Mouse (Mus musculus): ENCODE results near the gene Ethe1.

The Ethe1 gene

GRCm38 (mm10) chr7:24577811-24578210 lies 9.5 kb upstream of the Ethe1 start:
- DNase-seq (ENCODE audit: low spot score): no peak

GRCm38 (mm10) chr7:24584876-24585275 lies 2.5 kb upstream of the Ethe1 start:
- DNase-seq (ENCODE audit: low spot score): no peak

- no peak for DNase-seq (ENCODE audit: low spot score)
Observed at GRCm38 (mm10) chr7:24585995-24586394, 1.3 kb upstream of the Ethe1 start.

GRCm38 (mm10) chr7:24586828-24587227 lies 515 bp upstream of the Ethe1 start:
- no peak for DNase-seq (ENCODE audit: low spot score)

DNA sequence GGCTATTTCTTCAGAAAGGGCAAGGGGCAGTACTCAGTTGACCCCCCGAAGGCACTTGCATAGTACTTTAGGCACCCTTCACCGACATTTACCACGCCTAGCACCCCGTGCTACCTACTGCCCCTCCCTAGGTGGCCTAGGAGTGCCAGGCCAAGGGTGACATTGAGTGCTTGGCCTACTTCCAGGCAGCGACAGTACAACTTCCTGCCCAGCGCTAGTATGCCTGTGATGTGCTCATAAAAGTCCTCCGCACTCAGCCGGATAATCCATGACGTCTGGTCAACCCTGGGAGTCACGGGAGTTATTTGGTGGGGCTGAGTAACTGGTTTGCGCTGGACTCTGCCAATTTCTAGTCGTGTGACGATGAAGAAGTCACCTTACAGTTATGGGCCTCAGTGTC lies 993 bp downstream of the Ethe1 start:
- no peak for DNase-seq (ENCODE audit: low spot score)

DNA sequence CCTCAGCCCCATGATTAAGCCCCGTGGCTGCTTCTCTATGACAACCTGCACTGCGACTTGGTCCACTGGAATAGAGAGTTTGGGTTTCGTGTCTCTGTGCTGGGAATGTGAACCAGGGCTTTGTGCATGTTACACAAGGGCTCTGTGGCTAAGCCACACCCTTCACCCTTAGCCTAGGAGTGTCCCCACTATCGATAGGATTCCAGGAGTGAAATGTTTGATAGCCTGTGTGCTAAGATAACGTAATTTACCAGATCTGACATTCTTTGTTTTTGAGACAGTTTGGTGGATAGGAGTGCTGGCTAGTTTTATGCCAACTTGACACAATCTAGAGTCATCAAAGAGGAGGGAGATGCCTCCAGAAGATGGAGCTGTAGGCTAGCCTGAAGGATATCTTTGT lies 4.4 kb downstream of the Ethe1 start:
- DNase-seq (ENCODE audit: low spot score): no peak

DNA sequence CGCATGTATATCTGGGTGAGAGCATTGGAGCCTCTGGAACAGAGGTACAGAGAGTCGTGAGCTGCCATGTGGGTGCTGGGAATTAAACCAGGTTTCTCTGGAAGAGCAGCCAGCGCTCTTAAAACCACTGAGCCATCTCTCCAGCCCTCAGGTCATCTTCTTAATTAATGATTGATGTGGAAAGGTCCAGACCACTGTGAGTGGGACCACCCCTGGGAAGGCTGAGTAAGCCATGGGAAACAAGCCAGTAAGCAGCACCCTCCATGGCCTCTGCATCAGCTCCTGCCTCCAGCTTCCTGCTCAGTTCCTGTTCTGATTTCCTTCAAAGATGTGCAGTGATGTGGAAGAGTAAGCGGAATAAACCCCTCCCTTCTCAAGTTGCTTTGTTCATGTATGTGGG lies 4.8 kb downstream of the Ethe1 start:
- no peak for DNase-seq (ENCODE audit: low spot score)

DNA sequence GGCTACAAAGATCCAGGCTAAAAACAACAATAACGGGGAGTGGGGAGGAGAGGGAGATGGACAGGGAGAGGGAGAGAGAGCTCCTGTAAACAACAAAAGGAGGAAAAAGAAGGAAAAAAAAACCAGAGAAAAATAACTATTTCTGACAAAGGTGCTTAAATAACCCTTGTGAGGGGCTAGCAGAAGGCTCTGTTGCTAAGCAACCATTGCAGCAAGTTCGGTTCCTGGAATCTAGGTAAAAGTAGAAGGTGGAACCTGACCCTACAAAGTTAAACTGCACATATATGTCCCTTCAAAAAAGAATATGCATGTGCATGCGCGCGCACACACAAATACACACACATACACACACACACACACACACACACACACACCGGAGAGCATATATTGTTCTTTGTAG lies 5.4 kb downstream of the Ethe1 start:
- DNase-seq (ENCODE audit: low spot score): no peak

DNA sequence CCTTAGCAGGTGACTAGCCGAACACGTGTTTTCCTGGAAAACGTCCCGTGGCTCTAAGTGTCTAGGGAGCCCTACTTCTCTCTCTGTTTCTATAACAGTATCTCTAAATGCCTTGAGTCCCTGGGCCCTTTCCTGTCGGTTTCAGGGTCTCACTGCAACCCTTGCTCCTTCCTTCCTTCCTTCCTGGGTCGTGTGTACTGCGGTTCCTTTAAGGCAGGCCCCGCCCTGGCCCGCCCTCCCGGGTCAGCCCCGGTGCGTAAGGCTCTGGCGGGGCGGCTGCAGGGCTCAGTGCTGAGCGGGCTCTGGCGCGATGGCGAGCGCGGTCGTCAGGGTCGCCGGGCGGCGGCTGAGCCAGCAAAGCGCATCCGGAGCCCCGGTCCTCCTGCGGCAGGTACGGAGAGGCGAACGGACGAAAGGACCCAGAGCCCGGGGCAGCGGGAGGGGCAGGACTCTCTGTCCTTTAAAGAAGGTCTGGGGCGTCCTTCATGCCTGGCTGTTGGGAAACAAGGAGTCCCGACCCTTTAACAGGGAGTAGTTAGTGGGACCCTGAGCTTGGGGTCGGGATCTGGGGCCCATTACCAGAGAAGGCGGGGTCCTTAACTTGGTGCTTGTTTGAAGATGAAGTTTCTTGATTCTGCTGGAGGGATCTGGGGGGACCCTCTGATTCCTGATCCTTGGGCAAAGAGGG lies 6.4 kb downstream of the Ethe1 start:
- DNase-seq (ENCODE audit: low spot score): peak; percentile 71

GRCm38 (mm10) chr7:24594309-24594803 lies 7.0 kb downstream of the Ethe1 start:
- no peak for DNase-seq (ENCODE audit: low spot score)

DNA sequence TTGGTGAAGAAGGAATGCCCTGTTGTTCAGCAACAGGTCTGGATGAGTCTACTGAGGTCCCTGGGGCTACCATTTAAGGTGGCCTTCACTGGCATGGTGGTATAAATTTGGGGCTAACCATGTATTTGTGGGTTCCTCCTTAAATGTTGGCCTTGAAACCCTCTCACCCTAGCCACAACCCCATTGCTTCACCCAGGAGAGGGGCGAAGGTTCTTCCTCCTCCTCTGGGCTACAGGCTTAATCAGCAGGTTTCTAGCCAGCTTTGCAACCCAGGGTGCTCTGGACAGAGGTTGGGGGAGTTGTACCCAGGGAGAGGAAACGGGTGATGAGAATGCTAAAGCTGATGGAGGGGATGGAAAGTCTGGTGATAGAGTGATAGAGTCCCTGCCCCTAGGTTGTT lies 8.1 kb downstream of the Ethe1 start:
- DNase-seq (ENCODE audit: low spot score): no peak

DNA sequence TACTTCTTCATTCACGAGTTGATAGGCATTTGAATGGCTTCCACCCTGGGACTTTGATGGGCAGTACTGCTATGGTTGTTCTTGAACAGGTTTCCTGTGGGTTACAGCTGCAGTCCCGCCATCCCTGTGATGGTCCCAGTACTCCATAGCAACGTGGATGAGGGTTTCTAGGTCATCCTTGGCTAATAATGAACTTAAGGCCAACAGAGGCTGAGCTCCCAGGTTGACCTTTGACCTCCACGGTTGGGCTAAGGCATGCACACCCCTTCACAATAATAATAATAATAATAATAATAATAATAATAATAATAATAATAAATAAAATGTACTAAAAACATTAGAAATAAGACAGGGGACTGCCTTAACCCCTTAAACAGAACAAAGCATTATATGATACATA lies 10.8 kb downstream of the Ethe1 start:
- no peak for DNase-seq (ENCODE audit: low spot score)

DNA sequence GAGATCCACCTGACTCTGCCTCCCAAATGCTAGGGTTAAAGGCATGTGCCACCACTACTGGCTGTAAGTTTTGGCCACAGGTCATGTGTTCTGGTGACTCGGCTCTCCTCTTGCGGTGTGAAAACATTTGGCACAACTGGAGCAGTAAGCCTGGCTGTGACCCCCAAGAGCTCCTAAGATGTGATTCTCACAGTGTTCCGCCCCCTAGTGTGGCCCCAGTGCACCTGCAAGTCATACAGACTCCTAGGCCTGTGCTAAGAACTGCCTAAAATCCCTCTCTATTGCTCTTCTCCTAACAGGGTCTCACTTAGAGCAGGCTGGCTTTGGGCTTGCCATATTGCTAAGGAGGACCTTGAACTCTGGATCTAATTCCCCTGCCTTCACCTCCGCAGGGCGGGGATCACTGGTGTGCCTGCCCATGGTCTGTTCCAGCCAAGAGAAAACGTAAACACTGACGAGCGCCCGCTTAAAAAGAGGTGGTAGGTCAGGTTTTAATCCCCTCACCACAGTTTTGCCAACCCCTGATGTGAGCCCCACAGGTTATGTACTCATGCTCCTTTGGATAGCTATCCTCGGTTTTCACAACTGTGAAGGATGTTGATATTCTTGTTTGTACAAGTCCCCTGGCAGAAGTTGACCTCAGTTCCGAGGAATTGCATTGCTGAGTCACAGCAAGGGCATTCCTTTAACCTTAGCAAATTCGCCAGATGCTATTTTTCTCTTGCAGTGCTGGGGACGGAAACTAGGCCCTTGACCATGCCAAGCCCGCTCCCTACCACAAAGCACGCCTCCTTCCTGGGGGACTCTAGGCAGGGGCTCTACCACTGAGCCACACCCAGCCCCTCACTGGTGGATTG lies 12.1 kb downstream of the Ethe1 start:
- DNase-seq (ENCODE audit: low spot score): no peak

- peak; percentile 88 for DNase-seq (ENCODE audit: low spot score)
Observed at GRCm38 (mm10) chr7:24600941-24601597, 13.7 kb downstream of the Ethe1 start.

DNA sequence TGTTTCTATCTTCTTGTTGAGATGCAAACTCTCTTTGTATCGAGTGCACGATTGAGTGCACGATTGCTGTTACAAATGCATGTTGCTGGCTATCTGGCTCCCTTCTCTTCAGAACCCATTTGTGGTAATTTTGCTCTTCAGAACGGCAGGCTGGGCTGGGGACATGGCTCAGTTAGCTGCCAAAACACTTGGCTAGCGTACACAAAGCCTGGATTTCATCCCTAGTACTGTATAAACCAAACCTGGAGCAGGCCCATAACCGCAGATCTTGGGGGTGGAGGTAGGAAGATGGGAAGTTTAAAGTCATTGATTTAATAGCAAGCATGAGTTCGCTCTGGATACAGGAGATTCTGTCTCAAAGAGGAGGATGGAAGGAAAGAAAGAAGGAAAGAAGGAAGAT lies 18.2 kb downstream of the Ethe1 start:
- DNase-seq (ENCODE audit: low spot score): no peak

DNA sequence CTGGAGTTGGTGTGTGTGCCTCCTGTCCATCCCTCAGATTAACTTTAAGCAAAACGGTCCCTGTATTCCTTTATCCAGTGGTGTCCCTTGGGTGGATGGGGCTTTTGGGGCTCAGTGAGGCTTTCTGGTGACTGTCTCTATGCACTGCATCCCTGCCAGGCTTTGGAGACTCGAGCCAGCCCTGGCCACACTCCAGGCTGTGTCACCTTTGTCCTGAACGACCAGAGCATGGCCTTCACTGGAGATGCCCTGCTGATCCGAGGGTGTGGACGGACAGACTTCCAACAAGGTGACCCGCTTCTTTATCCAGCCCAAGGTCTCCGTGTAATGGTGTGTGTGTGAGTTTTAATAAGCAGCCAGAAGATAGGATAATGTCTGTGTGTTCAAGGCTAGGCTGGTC lies 18.7 kb downstream of the Ethe1 start:
- DNase-seq (ENCODE audit: low spot score): no peak

DNA sequence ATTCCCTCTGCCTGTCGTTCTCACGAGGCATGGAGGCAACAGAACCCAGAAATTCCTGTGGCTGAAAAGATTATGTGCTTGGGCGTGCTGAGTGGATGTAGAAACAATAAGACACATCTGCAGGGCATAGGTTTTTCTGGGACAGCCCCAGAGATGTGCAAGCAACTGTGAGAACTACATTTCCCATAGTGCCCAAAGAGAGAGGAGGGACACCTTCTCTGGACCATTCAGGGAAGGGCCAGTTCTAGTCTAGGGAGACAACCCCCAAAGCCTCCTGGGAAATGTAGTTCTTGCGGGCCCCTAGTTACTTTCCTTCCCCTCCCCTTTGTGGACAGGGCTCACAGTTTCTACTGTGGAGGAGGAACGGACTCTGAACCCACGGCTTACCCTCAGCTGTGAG lies 20.7 kb downstream of the Ethe1 start:
- peak; percentile 39 for DNase-seq (ENCODE audit: low spot score)

GRCm38 (mm10) chr7:24608561-24608960 lies 21.2 kb downstream of the Ethe1 start:
- DNase-seq (ENCODE audit: low spot score): no peak

DNA sequence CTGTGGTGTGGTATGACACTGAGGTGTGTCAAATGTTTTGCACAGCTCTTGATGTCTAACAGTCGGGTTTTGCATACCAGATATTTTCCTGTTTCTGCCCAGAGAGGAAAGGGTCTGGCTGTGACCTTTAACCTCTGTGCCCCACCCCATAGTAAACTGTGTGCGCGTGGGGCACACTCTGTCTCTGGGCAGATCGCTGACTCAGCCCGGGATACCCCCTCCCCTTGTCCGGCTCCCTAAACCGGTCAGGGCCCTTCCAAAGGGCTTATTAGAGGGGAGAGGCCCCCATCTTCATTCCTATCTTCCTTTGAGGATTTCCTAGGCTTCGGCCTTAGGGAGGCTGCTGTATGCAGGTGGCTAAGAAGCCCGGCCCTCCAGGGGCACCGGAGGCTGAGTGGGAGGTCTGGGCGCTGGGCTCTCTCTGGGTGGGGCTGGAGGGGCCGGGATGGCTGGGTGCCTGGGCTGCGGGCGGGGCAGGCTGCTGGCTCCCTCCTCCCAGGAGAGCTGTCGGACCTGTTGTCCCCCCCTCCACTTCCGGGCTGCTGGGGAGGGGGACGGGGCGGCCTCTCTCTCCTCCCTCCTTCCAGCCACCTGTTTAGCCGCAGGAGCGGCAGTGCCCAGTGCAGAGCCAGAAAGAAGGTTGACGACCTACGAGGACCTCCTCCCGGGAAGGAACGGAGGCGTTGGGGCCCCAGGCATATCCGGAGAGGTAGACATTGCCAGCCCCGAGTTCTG lies 23.0 kb downstream of the Ethe1 start, which contains the start of gene Phldb3:
Phldb3 (plus strand) TSS at position 620 of the 735 bp plus-strand sequence.
- peak; percentile 23 for DNase-seq (ENCODE audit: low spot score)

DNA sequence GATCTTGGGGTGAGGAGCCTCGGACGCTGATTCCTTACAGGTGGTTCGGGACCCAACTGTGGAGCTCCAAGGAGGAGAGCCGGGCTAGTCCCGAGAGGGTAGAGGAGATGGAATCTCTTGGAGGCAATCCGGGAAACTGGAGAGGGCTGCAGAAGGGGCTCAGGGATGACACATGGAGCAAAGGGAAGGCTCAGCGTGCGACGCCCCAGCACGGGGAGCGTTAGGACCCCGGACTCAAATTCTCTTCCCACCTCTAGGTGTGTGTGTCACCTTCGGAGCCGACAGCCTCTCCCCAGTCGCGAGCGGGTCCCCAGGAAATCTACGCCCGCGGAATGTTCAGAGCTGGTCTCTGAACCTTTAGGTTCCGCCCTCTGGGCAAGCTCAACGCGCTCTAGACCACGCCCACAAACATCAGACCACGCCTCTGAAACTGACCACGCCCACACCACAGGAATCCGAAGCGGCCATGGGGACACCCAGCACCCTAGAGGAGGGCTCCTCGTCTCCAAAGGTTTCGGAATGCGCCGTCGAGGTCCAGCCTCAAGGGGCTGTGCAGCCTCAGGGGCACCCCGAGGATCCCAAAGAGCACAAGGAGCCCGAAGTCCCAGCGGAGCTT lies 23.6 kb downstream of the Ethe1 start:
- DNase-seq (ENCODE audit: low spot score): peak; percentile 78

- DNase-seq (ENCODE audit: low spot score): no peak
Observed at GRCm38 (mm10) chr7:24611709-24612108, 24.4 kb downstream of the Ethe1 start.

Measured in ovary, adult 18-20 months (tissue).